Mouse (Mus musculus) liver, postnatal 0 days (tissue): ENCODE measurements around the gene Plk1.

Experiments used
- CTCF ChIP-seq: sonication (generic); IDR thresholded peaks from 2 replicates; pipeline ENCODE4 v1.5.1; 2016; ENCODE audit warnings: antibody characterized with exemption, low read depth
- EP300 ChIP-seq: IDR thresholded peaks from 2 replicates; pipeline ENCODE4 v1.6.1; 2016; ENCODE audit warnings: antibody characterized with exemption, low read depth, mild to moderate bottlenecking

GRCm38 (mm10) chr7:122186043-122186442 is 26.8 kb downstream of the Plk1 start, which contains the start of gene Ern2:
- no peak for TF ChIP-seq CTCF
- no peak for TF ChIP-seq EP300
